In the genomic region with DNA sequence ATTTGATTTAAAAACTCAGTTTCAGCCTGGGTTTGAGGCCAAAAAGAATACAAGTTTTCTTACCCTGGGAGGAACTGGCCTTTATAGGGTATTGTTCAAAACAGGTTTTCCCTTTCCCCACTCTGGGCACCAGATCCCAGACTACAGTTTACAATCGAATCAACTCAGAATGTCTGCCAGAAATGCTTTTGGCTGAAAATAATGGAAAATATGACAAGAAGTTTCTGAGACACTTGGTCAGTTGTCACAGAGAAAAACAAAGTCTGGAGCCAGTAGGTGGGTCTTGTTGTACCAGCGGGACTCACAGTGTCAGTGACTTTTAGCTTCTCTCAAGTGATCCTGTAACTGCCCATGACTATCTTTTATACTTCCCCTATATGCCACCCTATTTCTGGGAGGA, we compare ENCODE assay signal across 24 mouse cellular contexts. TPM values are rescaled to one million over a fixed set of nuclear protein-coding genes. Genes with fewer than 3 reads are reported as not detected.
DNase-seq lines count a peak whose midpoint lies in the region; ATAC-seq and TF ChIP-seq lines count a peak whose summit lies in the region.
"Had no signal": no experiment of that assay in that cellular context is flagged by ENCODE, and none has a peak within 500 bp of the region (broad histone marks: within the 10 kb centered on the region; RNA-seq: fewer than 3 reads in every experiment).

No protein-coding gene starts in this region.

- no peaks in the 10 kb centered on the region for H3K36me3 ChIP-seq in heart, postnatal 0 days (replicated peaks; ENCODE audit: control insufficient read depth, insufficient read depth, low read length)
- H3K36me3 ChIP-seq: forebrain, embryonic 12.5 days; hindbrain, embryonic 10.5 days; limb, embryonic 12.5 days; midbrain, embryonic 10.5 days; neural tube, embryonic 15.5 days had no signal

- 61% methylated on average over 2 of the region's 2 CpGs for WGBS in heart, postnatal 0 days

- no peak overlapping the region for H3K4me3 ChIP-seq in gastrocnemius, adult 2 months
- H3K4me3 ChIP-seq in heart, postnatal 0 days (ENCODE audit: low read depth, low read length): no peak overlapping the region
- no peak overlapping the region for H3K4me3 ChIP-seq in brown adipose tissue, adult 24 weeks (ENCODE audit: insufficient read depth, low read depth, low read length)
- H3K4me3 ChIP-seq: forebrain, embryonic 12.5 days; hindbrain, embryonic 10.5 days; limb, embryonic 12.5 days; midbrain, embryonic 10.5 days; neural tube, embryonic 15.5 days had no signal

- intact Hi-C loops in gastrocnemius, adult 2 months (cut with DNase I): no loop called here
- intact Hi-C loops in gastrocnemius, postnatal 36 days (cut with DNase I): no loop called here
- intact Hi-C loops in heart, postnatal 14 days (cut with DNase I): no loop called here

- H3K9me3 ChIP-seq in heart, postnatal 0 days (replicated peaks; ENCODE audit: control insufficient read depth, low read length): no peaks in the 10 kb centered on the region
- H3K9me3 ChIP-seq: forebrain, embryonic 12.5 days; hindbrain, embryonic 10.5 days; limb, embryonic 12.5 days; midbrain, embryonic 10.5 days; neural tube, embryonic 15.5 days had no signal

- no peak overlapping the region for H3K9ac ChIP-seq in heart, postnatal 0 days (replicated peaks; ENCODE audit: low read depth, low read length)
- H3K9ac ChIP-seq: forebrain, embryonic 12.5 days; limb, embryonic 12.5 days; liver, postnatal 0 days; neural tube, embryonic 15.5 days had no signal

- peak overlapping the region; percentile 58 for H3K27ac ChIP-seq in gastrocnemius, adult 2 months
- H3K27ac ChIP-seq in heart, postnatal 0 days (ENCODE audit: low read depth): peak overlapping the region; percentile 4; the same call in 1 of the 2 replicates
- peak overlapping the region; percentile 55 for H3K27ac ChIP-seq in brown adipose tissue, adult 24 weeks (replicated peaks; ENCODE audit: low read depth, low read length)
- H3K27ac ChIP-seq: forebrain, embryonic 12.5 days; hindbrain, embryonic 10.5 days; limb, embryonic 12.5 days; midbrain, embryonic 10.5 days; neural tube, embryonic 15.5 days had no signal

- no peak for ATAC-seq in heart, postnatal 0 days (ENCODE audit: insufficient read depth, low read depth)
- ATAC-seq: CD4-positive, CD25-positive, alpha-beta regulatory T cell, adult 4 months; hindbrain, embryonic 16.5 days; intestine, postnatal 0 days; liver, postnatal 0 days had no signal

- TF ChIP-seq EP300 in heart, postnatal 0 days (IDR thresholded peaks at IDR 0.05; ENCODE audit: low read depth): no peak

- no peak for TF ChIP-seq CTCF in gastrocnemius, adult 2 months (IDR thresholded peaks at IDR 0.05)
- TF ChIP-seq CTCF in heart, postnatal 0 days (IDR thresholded peaks at IDR 0.05; ENCODE audit: low read depth): no peak

- H3K4me1 ChIP-seq in heart, postnatal 0 days (ENCODE audit: control insufficient read depth, insufficient read depth): no peaks in the 10 kb centered on the region
- H3K4me1 ChIP-seq in brown adipose tissue, adult 24 weeks (ENCODE audit: control insufficient read depth, insufficient read depth, insufficient read length, low read length): peaks cover 6% of the 10 kb centered on the region; the same call in 1 of the 2 replicates
- H3K4me1 ChIP-seq: forebrain, embryonic 12.5 days; hindbrain, embryonic 10.5 days; limb, embryonic 12.5 days; midbrain, embryonic 10.5 days; neural tube, embryonic 15.5 days had no signal

- no peaks in the 10 kb centered on the region for H3K27me3 ChIP-seq in heart, postnatal 0 days (ENCODE audit: control insufficient read depth, insufficient read depth, low read length)
- H3K27me3 ChIP-seq: forebrain, embryonic 12.5 days; neural tube, embryonic 15.5 days had no signal

- no peak overlapping the region for H3K4me2 ChIP-seq in heart, postnatal 0 days (ENCODE audit: low read depth, low read length)
- H3K4me2 ChIP-seq: forebrain, embryonic 12.5 days; limb, embryonic 12.5 days; liver, embryonic 11.5 days; neural tube, embryonic 15.5 days had no signal

- no peak for DNase-seq in gastrocnemius, adult 2 months
- no peak for DNase-seq in gastrocnemius, postnatal 36 days
- no peak for DNase-seq in heart, postnatal 0 days (ENCODE audit: low spot score)
- DNase-seq in heart, postnatal 14 days: no peak
- peak; percentile 73 for DNase-seq in lung, postnatal 36 days
- no peak for DNase-seq in spleen, postnatal 14 days (ENCODE audit: low spot score in 2 of 2)
- no peak for DNase-seq in urinary bladder, adult 18-20 months (ENCODE audit: low spot score in 2 of 2)
- DNase-seq: adrenal gland, postnatal 36 days; cerebellum, adult 18-20 months; cerebellum, postnatal 14 days; layer of hippocampus, postnatal 36 days; liver, postnatal 0 days; right cerebral cortex, adult 18-20 months had no signal

RNA-seq across cellular contexts. Expression of a gene that starts 13.1 kb away (rescaled TPM):
- total RNA-seq in gastrocnemius, adult 2 months (2021): 1 to 10 TPM; 4.2 to 9.3 TPM
- 1 to 10 TPM; 4.8 to 5.5 TPM for total RNA-seq in gastrocnemius, postnatal 36 days (2021)
- total RNA-seq in heart, postnatal 0 days (2014; rRNA removed; ENCODE audit: low replicate concordance): 1.3 and 2.3 TPM in 2 replicates
- 2.4 and 3.4 TPM in 2 replicates for polyA plus RNA-seq in heart, postnatal 0 days (2015; fragmentation: Nextera tagmentation; extraction: Ambion mirVana)
- total RNA-seq in heart, postnatal 14 days (2021): 10 to 100 TPM in 1 of 2 experiments, 1 to 10 TPM in 1; 9.6 to 13.6 TPM
- polyA plus RNA-seq in brown adipose tissue, adult 24 weeks (2012; ENCODE audit: insufficient read depth, insufficient read length, missing spikeins): 143 and 160 TPM in 2 replicates
- total RNA-seq: granulocyte monocyte progenitor cell, adult 5-6 weeks had no signal
- polyA plus RNA-seq: CD4-positive, CD25-positive, alpha-beta regulatory T cell, adult 4 months; limb, embryonic 12.5 days had no signal

Comparison
In these comparisons a context has a peak if more than half of its experiments do, and no peak if none do; other contexts are left out.
1. H3K27ac ChIP-seq: peak in every context shown above with its lines; median percentile 58 in gastrocnemius, adult 2 months; 55 in brown adipose tissue, adult 24 weeks; 4 in heart, postnatal 0 days.